Mouse (Mus musculus): ENCODE data around the gene Polrmt. TPM values are rescaled to one million over a fixed set of nuclear protein-coding genes. Genes with fewer than 3 reads are reported as not detected.

The Polrmt gene
- polyA plus RNA-seq, 1 experiment: 50.0 TPM

DNA sequence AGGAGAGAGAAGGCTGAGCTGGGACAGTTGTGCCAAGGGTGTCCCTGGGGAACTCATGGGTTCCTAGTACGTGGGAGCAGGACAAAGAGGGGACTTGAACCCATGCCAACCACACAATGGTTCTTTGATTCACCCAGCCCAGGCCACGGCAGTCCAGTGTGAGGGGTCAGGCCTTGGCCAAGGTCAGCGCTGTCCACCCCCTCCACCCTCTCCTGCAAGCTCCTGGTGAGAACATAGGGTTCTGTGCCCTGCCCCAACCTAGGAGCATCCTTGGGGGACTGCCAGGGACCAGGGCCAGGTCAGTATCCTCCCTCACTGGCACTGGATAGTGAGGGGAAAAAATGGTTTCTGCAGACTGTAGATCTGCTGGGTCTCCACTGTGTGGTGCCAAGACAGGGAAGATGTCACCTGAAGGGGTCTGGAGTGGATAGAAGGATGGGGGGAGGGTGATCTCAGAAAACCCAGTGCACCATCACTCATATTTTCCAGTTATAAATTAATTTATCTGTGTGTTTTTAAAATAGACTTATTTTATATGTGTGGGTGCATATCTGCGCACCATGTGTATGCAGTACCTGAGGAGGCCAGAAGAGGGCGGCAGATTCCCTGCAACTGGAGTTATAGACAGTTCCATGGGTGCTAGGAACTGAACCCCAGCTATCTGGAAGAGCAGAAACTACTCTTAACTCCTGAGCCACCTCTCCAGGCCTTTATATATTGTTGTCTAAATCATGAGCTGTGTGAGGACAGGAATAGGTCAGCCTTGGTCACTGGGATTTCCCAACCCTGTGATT lies 28.3 kb upstream of the Polrmt start:
- Histone ChIP-seq H3K4me1 (ENCODE audit: control insufficient read depth, insufficient read depth, insufficient read length, low read length) (peaks cover 8% of the 10 kb centered on the region), H3K4me3 (ENCODE audit: low read depth, low read length) (no peak overlapping the region), H3K27ac (ENCODE audit: insufficient read depth, low read depth, low read length) (no peak overlapping the region), H3K27me3 (ENCODE audit: control insufficient read depth, insufficient read depth, low read length) (no peaks in the 10 kb centered on the region), H3K36me3 (ENCODE audit: control insufficient read depth, insufficient read depth, low read length) (no peaks in the 10 kb centered on the region)
- 74% methylated on average over 5 of the region's 5 CpGs for WGBS
- no peak for TF ChIP-seq POLR2A (IDR thresholded peaks at IDR 0.05; ENCODE audit: low read depth, low read length)
- TF ChIP-seq CTCF (IDR thresholded peaks at IDR 0.05; ENCODE audit: extremely low read depth, insufficient read length, insufficient replicate concordance, low read depth, low read length): peak; percentile 28; the same call in 1 of the 2 replicates

DNA sequence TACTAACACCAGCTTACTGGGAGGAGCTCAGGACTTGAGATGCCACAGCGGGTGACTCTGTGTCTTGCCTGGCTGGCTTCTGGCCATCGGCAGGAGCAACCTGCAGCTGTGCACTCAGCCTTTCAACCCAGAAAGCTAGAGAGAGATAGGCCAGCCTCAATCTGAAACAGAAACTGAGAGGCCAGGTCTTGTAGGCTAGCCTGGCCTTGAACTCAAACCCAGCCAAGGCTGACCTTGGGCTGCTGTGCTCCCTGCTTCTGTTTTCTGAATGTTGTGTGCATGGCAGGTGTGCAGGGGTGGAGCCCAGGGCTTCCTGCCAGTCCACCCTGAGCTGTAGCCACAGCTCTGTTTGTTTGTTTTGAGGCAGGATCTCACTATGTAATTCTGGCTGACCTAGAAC lies 26.8 kb upstream of the Polrmt start:
- H3K27ac ChIP-seq (ENCODE audit: insufficient read depth, low read depth, low read length): no peak overlapping the region
- no peaks in the 10 kb centered on the region for H3K36me3 ChIP-seq (ENCODE audit: control insufficient read depth, insufficient read depth, low read length)
- WGBS: 49% methylated on average over 2 of the region's 2 CpGs
- no peak overlapping the region for H3K4me3 ChIP-seq (ENCODE audit: low read depth, low read length)
- TF ChIP-seq POLR2A (IDR thresholded peaks at IDR 0.05; ENCODE audit: low read depth, low read length): no peak
- no peak for TF ChIP-seq CTCF (IDR thresholded peaks at IDR 0.05; ENCODE audit: extremely low read depth, insufficient read length, insufficient replicate concordance, low read depth, low read length)
- no peaks in the 10 kb centered on the region for H3K27me3 ChIP-seq (ENCODE audit: control insufficient read depth, insufficient read depth, low read length)
- H3K4me1 ChIP-seq (ENCODE audit: control insufficient read depth, insufficient read depth, insufficient read length, low read length): peaks cover 7% of the 10 kb centered on the region

DNA sequence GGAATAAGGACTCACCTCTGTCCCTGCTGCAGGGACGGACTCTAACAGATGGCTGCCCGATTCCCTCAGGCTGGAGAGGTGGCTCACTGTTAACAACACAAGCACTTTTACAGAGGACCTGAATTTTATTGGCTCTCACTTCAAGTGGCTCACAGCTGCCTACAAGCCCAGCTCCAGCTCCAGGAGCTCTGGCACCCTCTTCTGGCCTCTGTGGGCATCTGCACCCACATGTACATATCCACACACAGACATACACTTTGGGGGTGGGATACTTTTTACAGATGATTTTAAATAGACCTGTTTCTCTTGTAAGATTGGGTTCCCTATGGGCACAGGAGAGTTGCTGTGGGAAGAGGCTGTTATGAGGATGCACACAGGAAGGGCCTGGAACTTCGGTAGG lies 25.9 kb upstream of the Polrmt start:
- H3K36me3 ChIP-seq (ENCODE audit: control insufficient read depth, insufficient read depth, low read length): no peaks in the 10 kb centered on the region
- H3K27ac ChIP-seq (ENCODE audit: insufficient read depth, low read depth, low read length): no peak overlapping the region
- WGBS: 96% methylated on average over 3 of the region's 3 CpGs

DNA sequence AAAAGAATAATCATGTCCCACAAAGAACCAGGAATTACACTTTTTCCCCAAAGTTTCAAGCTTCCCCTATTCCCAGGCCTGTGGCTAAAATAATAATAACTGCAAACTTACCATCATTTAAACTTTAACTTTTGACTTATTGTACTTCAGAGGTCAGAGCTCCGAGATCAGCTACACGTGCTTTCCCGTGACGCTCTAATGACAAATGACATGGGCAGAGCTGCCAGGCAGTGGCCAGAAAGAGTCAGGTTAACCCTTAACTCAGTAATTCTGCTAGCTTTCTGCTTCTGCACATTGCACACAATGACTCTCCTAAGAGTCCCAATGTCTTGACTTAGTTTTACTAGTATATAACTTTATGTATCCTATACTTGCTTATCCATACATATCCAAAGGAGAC lies 22.9 kb upstream of the Polrmt start:
- TF ChIP-seq CTCF (IDR thresholded peaks at IDR 0.05; ENCODE audit: extremely low read depth, insufficient read length, insufficient replicate concordance, low read depth, low read length) (no peak), POLR2A (IDR thresholded peaks at IDR 0.05; ENCODE audit: low read depth, low read length) (no peak)
- peaks cover 20% of the 10 kb centered on the region for H3K4me1 ChIP-seq (ENCODE audit: control insufficient read depth, insufficient read depth, insufficient read length, low read length)
- no peak overlapping the region for H3K27ac ChIP-seq (ENCODE audit: insufficient read depth, low read depth, low read length)
- H3K4me3 ChIP-seq (ENCODE audit: low read depth, low read length): no peak overlapping the region
- 85% methylated on average over 4 of the region's 4 CpGs for WGBS
- H3K36me3 ChIP-seq (ENCODE audit: control insufficient read depth, insufficient read depth, low read length): no peaks in the 10 kb centered on the region
- H3K27me3 ChIP-seq (ENCODE audit: control insufficient read depth, insufficient read depth, low read length): no peaks in the 10 kb centered on the region

More for the DNA sequence above, 25.9 kb upstream of the Polrmt start:
- no peaks in the 10 kb centered on the region for H3K27me3 ChIP-seq (ENCODE audit: control insufficient read depth, insufficient read depth, low read length)
- TF ChIP-seq POLR2A (IDR thresholded peaks at IDR 0.05; ENCODE audit: low read depth, low read length) (no peak), CTCF (IDR thresholded peaks at IDR 0.05; ENCODE audit: extremely low read depth, insufficient read length, insufficient replicate concordance, low read depth, low read length) (peak; percentile 21; the same call in 1 of the 2 replicates)
- H3K4me3 ChIP-seq (ENCODE audit: low read depth, low read length): no peak overlapping the region
- peaks cover 4% of the 10 kb centered on the region for H3K4me1 ChIP-seq (ENCODE audit: control insufficient read depth, insufficient read depth, insufficient read length, low read length)

DNA sequence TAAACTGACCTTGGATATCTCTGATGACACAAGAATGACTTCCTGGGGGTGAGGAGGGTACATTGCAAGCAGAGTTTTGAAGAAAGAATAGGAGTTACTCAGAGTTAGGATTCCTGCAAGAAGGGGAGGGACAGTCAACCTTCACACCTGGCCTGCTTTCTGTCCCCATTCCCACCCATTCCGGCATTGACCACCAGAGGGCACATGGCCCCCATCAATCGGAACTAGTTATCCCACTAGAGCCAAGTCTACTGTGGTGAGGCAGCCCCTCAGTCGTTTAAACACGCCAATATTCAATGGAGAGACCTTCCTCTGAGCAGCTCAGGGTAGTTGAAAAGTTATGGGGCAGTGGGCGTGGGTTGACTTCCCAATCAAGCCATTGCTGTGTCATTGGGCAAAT lies 22.0 kb upstream of the Polrmt start:
- Histone ChIP-seq H3K27me3 (ENCODE audit: control insufficient read depth, insufficient read depth, low read length) (no peaks in the 10 kb centered on the region), H3K4me1 (ENCODE audit: control insufficient read depth, insufficient read depth, insufficient read length, low read length) (peaks cover 24% of the 10 kb centered on the region), H3K36me3 (ENCODE audit: control insufficient read depth, insufficient read depth, low read length) (no peaks in the 10 kb centered on the region), H3K27ac (ENCODE audit: insufficient read depth, low read depth, low read length) (no peak overlapping the region), H3K4me3 (ENCODE audit: low read depth, low read length) (no peak overlapping the region)
- WGBS: 9% methylated on average over 5 of the region's 5 CpGs
- TF ChIP-seq CTCF (IDR thresholded peaks at IDR 0.05; ENCODE audit: extremely low read depth, insufficient read length, insufficient replicate concordance, low read depth, low read length) (peak; percentile 84; the same call in 1 of the 2 replicates), POLR2A (IDR thresholded peaks at IDR 0.05; ENCODE audit: low read depth, low read length) (no peak)

DNA sequence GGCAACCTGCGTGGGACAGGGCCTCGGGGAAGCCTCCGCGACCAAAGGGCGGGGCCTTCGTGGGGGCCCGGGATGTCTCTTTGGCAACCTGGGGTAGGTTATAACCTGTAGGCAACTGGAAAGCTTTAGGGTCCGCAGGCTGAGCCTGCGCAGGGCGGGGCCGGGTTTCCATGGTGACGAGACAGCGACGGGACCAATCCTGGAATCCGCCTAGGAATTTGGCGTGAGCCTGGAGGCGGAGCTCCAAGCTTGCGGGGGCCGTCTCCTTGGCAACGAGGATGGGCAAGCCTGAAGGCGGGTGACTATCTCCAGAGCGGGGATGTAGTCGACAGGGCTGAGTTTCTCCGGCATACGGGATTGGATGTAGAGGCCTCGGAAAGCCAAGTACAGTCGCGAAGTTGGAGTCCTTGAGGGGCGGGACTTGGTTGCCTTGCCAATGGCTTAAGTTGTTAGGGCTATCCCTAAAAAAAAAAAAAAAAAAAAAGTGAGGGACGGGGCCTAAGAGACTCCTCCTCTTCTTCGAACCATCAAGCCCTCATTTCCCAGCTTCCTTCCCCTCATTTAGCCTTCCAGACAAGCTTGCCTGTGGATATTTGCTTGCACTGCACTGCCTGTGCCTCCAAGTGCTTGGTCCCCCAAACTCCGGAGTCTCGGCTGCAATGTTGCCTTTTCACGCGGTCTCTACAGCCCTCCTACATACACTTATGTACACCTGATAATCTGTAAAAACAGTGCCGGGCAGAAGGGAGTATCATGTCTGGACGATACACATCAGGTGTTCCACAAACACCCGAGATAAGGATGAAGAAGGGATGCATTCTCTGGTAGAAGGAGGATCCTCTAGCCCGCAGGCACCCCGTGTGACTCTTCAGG lies 21.2 kb upstream of the Polrmt start:
- H3K4me3 ChIP-seq (ENCODE audit: low read depth, low read length): peak overlapping the region; percentile 92
- H3K4me1 ChIP-seq (ENCODE audit: control insufficient read depth, insufficient read depth, insufficient read length, low read length): peaks cover 24% of the 10 kb centered on the region
- WGBS: 9% methylated on average over 40 of the region's 40 CpGs
- H3K27ac ChIP-seq (ENCODE audit: insufficient read depth, low read depth, low read length): peak overlapping the region; percentile 74
- no peaks in the 10 kb centered on the region for H3K27me3 ChIP-seq (ENCODE audit: control insufficient read depth, insufficient read depth, low read length)
- TF ChIP-seq CTCF (IDR thresholded peaks at IDR 0.05; ENCODE audit: extremely low read depth, insufficient read length, insufficient replicate concordance, low read depth, low read length) (no peak), POLR2A (IDR thresholded peaks at IDR 0.05; ENCODE audit: low read depth, low read length) (no peak; the same call in 1 of the 2 replicates)
- peaks cover under 1% of the 10 kb centered on the region; the same call in 1 of the 2 replicates for H3K36me3 ChIP-seq (ENCODE audit: control insufficient read depth, insufficient read depth, low read length)

All from small intestine, adult 2 months (tissue).